Mouse (Mus musculus): Measurements from ENCODE around the gene Lrrc19. TPM values are rescaled to one million over a fixed set of nuclear protein-coding genes. Genes with fewer than 3 reads are reported as not detected.

Gene Lrrc19
- polyA plus RNA-seq (2012; rRNA removed): 0.02 TPM in 1 of 2 replicates, not detected in the other

DNA sequence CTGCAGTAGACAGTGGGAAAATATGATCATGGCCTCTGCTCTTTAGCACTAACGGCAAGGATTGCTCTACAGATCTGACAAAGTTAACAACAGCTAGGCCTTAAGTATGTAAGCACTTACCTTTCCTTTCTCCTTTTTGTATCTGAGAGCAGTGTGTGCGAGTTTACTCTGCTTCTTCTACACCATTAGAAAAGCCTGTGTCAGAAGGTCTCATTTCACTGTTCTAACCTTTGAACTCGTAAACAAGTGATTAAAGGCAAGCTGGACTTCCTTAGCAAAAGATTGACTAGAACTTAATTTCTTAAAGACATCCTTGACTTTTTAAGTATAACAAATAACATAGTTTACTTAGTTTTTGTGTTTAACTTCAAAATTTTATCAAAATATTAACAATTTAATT is at the start of gene Lrrc19:
TSS of gene Lrrc19 (minus strand) at position 225 of the 400 bp plus-strand sequence.

GRCm38 (mm10) chr4:94613972-94614626 is 35.8 kb downstream of the Lrrc19 start, which contains the start of gene Ift74:
Gene Ift74 (plus strand): TSS chr4:94614491.

DNA sequence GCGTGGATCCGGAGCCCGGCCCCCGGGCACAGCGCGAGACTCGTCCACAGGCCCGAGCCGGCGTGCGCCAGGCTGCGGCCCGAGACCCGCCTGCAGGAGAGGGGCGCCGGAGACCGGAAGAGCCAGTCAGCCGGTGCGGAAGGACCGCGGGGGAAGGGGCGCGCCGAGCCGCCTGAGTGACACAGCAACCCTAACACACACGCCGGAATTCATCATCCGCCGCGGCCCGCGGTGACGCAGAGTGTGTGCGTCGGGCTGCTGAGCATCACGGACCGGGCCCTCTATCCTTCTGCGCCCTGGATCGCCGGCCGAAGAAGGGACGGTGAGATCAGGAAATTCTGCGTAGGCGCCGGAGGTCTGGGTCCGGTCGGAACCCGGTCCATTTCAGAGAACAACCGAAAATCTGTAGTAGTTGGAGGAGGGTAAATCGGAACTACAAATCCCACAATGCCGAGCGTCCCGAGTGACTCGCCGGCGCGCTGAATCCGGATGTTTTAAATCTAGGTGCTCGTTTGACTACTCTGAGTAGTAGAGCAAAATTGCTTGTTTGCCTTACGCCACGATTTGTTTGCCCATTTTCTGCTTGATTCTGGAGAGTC is 46.8 kb downstream of the Lrrc19 start, which contains the start of gene Plaa:
TSS of gene Plaa (minus strand) at position 214 of the 599 bp plus-strand sequence.

Other genes starting within 250 kb of the Lrrc19 start
- not detected in 2 replicates for gene Gm10306, start 93.6 kb downstream of the Lrrc19 start, polyA plus RNA-seq (2012; rRNA removed)
- 4.8 and 5.5 TPM in 2 replicates for gene Caap1, start 93.3 kb downstream of the Lrrc19 start, polyA plus RNA-seq (2012; rRNA removed)
- gene Plaa, start 46.9 kb downstream of the Lrrc19 start, polyA plus RNA-seq (2012; rRNA removed): 15.2 and 15.6 TPM in 2 replicates
- 1.3 and 1.5 TPM in 2 replicates for gene Ift74, start 35.7 kb downstream of the Lrrc19 start, polyA plus RNA-seq (2012; rRNA removed)
- gene Tek, start 89.1 kb upstream of the Lrrc19 start, polyA plus RNA-seq (2012; rRNA removed): 3.9 and 4.2 TPM in 2 replicates

Data from liver, embryonic 18 days (tissue).